Mouse (Mus musculus) adrenal gland, postnatal 0 days (tissue): Measurements from ENCODE around the gene Gm8257. TPM values are rescaled to one million over a fixed set of nuclear protein-coding genes. Genes with fewer than 3 reads are reported as not detected.

Experiments used
- polyA plus RNA-seq: library from polyadenylated mRNA; unstranded; fragments of >200 nt; fragmentation: Nextera tagmentation; extraction: Ambion mirVana; gene quantifications from 2 replicates; pipeline ENCODE4 v1.2.1, GENCODE M21; 2015

Gene Gm8257
- polyA plus RNA-seq, result not detected in 2 replicates

GRCm38 (mm10) chr14:44706356-44706755 is at the start of gene Gm8257:
Gene Gm8257 (minus strand): TSS chr14:44706456.

GRCm38 (mm10) chr14:44750240-44750639 is 44.0 kb upstream of the Gm8257 start, which contains the start of gene Gm8267:
Gene Gm8267 (minus strand): TSS chr14:44750340.

GRCm38 (mm10) chr14:44627737-44628136 is 78.5 kb downstream of the Gm8257 start, which contains the start of gene Gm5624:
Gene Gm5624 (minus strand): TSS chr14:44627938.

Other genes with a start within 250 kb of the Gm8257 start
- gene BC061237, start 214.0 kb downstream of the Gm8257 start, polyA plus RNA-seq, result not detected in 2 replicates
- gene Gm17093, start 188.2 kb downstream of the Gm8257 start, polyA plus RNA-seq, result not detected in 2 replicates
- gene Gm8247, start 123.3 kb downstream of the Gm8257 start, polyA plus RNA-seq, result not detected in 2 replicates
- gene Gm5624, start 78.5 kb downstream of the Gm8257 start, polyA plus RNA-seq, result not detected in 2 replicates
- not detected in 2 replicates for gene Gm8267, start 43.9 kb upstream of the Gm8257 start, polyA plus RNA-seq
- gene Ptgdr, start 152.9 kb upstream of the Gm8257 start, polyA plus RNA-seq, result 0.06 TPM in 1 of 2 replicates, not detected in the other